Mouse (Mus musculus): ENCODE measurements around the gene Cntnap5a. TPM values are rescaled to one million over a fixed set of nuclear protein-coding genes. Genes with fewer than 3 reads are reported as not detected.

Cntnap5a gene
- polyA plus RNA-seq, 1 experiment from 2014 or later: not detected

- no peak for DNase-seq (ENCODE audit: extremely low spot score, low spot score)
- WGBS: 33% methylated on average over 1 of the region's 1 CpGs
- no peaks in the 10 kb centered on the region for H3K27me3 ChIP-seq (ENCODE audit: poor library complexity, severe bottlenecking)
- no peaks in the 10 kb centered on the region for H3K9me3 ChIP-seq
- peaks cover 16% of the 10 kb centered on the region for H3K4me1 ChIP-seq
- H3K27ac ChIP-seq: no peak overlapping the region
- no peak overlapping the region for H3K4me3 ChIP-seq
- H3K36me3 ChIP-seq (replicated peaks): no peaks in the 10 kb centered on the region
Measured at GRCm38 (mm10) chr1:115925953-115926665, 241.6 kb downstream of the Cntnap5a start.

- Histone ChIP-seq H3K4me3 (no peak overlapping the region), H3K36me3 (replicated peaks) (no peaks in the 10 kb centered on the region), H3K9me3 (no peaks in the 10 kb centered on the region), H3K4me1 (peaks cover 13% of the 10 kb centered on the region), H3K27me3 (ENCODE audit: poor library complexity, severe bottlenecking) (no peaks in the 10 kb centered on the region), H3K27ac (no peak overlapping the region)
- 9% methylated on average over 1 of the region's 1 CpGs for WGBS
- DNase-seq (ENCODE audit: extremely low spot score, low spot score): no peak
Measured at GRCm38 (mm10) chr1:115932045-115932444, 247.5 kb downstream of the Cntnap5a start.

- 95% methylated on average over 3 of the region's 3 CpGs for WGBS
- Histone ChIP-seq H3K27me3 (ENCODE audit: poor library complexity, severe bottlenecking) (no peaks in the 10 kb centered on the region), H3K4me1 (no peaks in the 10 kb centered on the region), H3K27ac (no peak overlapping the region), H3K9me3 (no peaks in the 10 kb centered on the region), H3K4me3 (no peak overlapping the region), H3K36me3 (replicated peaks) (no peaks in the 10 kb centered on the region)
- no peak for DNase-seq (ENCODE audit: extremely low spot score, low spot score)
Measured at GRCm38 (mm10) chr1:115945892-115946291, 261.3 kb downstream of the Cntnap5a start.

GRCm38 (mm10) chr1:115956528-115956927 lies 272.0 kb downstream of the Cntnap5a start:
- Histone ChIP-seq H3K36me3 (replicated peaks) (no peaks in the 10 kb centered on the region), H3K9me3 (no peaks in the 10 kb centered on the region), H3K27me3 (ENCODE audit: poor library complexity, severe bottlenecking) (no peaks in the 10 kb centered on the region), H3K27ac (no peak overlapping the region), H3K4me1 (no peaks in the 10 kb centered on the region), H3K4me3 (no peak overlapping the region)
- WGBS: 96% methylated on average over 2 of the region's 2 CpGs
- DNase-seq (ENCODE audit: extremely low spot score, low spot score): no peak

GRCm38 (mm10) chr1:115964993-115965575 lies 280.5 kb downstream of the Cntnap5a start:
- Histone ChIP-seq H3K27me3 (ENCODE audit: poor library complexity, severe bottlenecking) (no peaks in the 10 kb centered on the region), H3K4me1 (no peaks in the 10 kb centered on the region), H3K36me3 (replicated peaks) (no peaks in the 10 kb centered on the region), H3K9me3 (no peaks in the 10 kb centered on the region), H3K27ac (no peak overlapping the region), H3K4me3 (no peak overlapping the region)
- WGBS: 88% methylated on average over 4 of the region's 4 CpGs
- no peak for DNase-seq (ENCODE audit: extremely low spot score, low spot score)

- DNase-seq (ENCODE audit: extremely low spot score, low spot score): no peak
- no peaks in the 10 kb centered on the region for H3K9me3 ChIP-seq
- no peak overlapping the region for H3K27ac ChIP-seq
- H3K4me1 ChIP-seq: no peaks in the 10 kb centered on the region
- H3K36me3 ChIP-seq (replicated peaks): no peaks in the 10 kb centered on the region
- WGBS: 86% methylated on average over 1 of the region's 1 CpGs
- H3K27me3 ChIP-seq (ENCODE audit: poor library complexity, severe bottlenecking): no peaks in the 10 kb centered on the region
- no peak overlapping the region for H3K4me3 ChIP-seq
Measured at GRCm38 (mm10) chr1:115990204-115990603, 305.6 kb downstream of the Cntnap5a start.

GRCm38 (mm10) chr1:116015768-116016167 lies 331.2 kb downstream of the Cntnap5a start:
- Histone ChIP-seq H3K27ac (no peak overlapping the region), H3K36me3 (replicated peaks) (no peaks in the 10 kb centered on the region), H3K9me3 (no peaks in the 10 kb centered on the region), H3K4me3 (no peak overlapping the region), H3K4me1 (no peaks in the 10 kb centered on the region), H3K27me3 (ENCODE audit: poor library complexity, severe bottlenecking) (no peaks in the 10 kb centered on the region)
- DNase-seq (ENCODE audit: extremely low spot score, low spot score): no peak
- WGBS: 89% methylated on average over 2 of the region's 2 CpGs

GRCm38 (mm10) chr1:116029653-116030052 lies 345.1 kb downstream of the Cntnap5a start:
- H3K36me3 ChIP-seq (replicated peaks): no peaks in the 10 kb centered on the region
- no peaks in the 10 kb centered on the region for H3K4me1 ChIP-seq
- no peak for DNase-seq (ENCODE audit: extremely low spot score, low spot score)
- no peaks in the 10 kb centered on the region for H3K9me3 ChIP-seq
- no peak overlapping the region for H3K27ac ChIP-seq
- no peaks in the 10 kb centered on the region for H3K27me3 ChIP-seq (ENCODE audit: poor library complexity, severe bottlenecking)
- WGBS: 75% methylated on average over 1 of the region's 1 CpGs
- H3K4me3 ChIP-seq: no peak overlapping the region

GRCm38 (mm10) chr1:116035897-116036296 lies 351.3 kb downstream of the Cntnap5a start:
- Histone ChIP-seq H3K4me1 (peaks cover 6% of the 10 kb centered on the region; the same call in 1 of the 2 replicates), H3K27ac (no peak overlapping the region), H3K9me3 (no peaks in the 10 kb centered on the region), H3K4me3 (no peak overlapping the region), H3K36me3 (replicated peaks) (no peaks in the 10 kb centered on the region), H3K27me3 (ENCODE audit: poor library complexity, severe bottlenecking) (no peaks in the 10 kb centered on the region)
- WGBS: 67% methylated on average over 1 of the region's 1 CpGs
- DNase-seq (ENCODE audit: extremely low spot score, low spot score): no peak

GRCm38 (mm10) chr1:116036894-116037293 lies 352.3 kb downstream of the Cntnap5a start:
- WGBS: 88% methylated on average over 2 of the region's 2 CpGs

GRCm38 (mm10) chr1:116044083-116044482 lies 359.5 kb downstream of the Cntnap5a start:
- Histone ChIP-seq H3K4me1 (no peaks in the 10 kb centered on the region), H3K36me3 (replicated peaks) (no peaks in the 10 kb centered on the region), H3K27ac (no peak overlapping the region), H3K27me3 (ENCODE audit: poor library complexity, severe bottlenecking) (no peaks in the 10 kb centered on the region), H3K9me3 (no peaks in the 10 kb centered on the region), H3K4me3 (no peak overlapping the region)
- no peak for DNase-seq (ENCODE audit: extremely low spot score, low spot score)
- WGBS: 59% methylated on average over 1 of the region's 1 CpGs

More at GRCm38 (mm10) chr1:116036894-116037293, 352.3 kb downstream of the Cntnap5a start:
- H3K9me3 ChIP-seq: no peaks in the 10 kb centered on the region
- no peaks in the 10 kb centered on the region for H3K27me3 ChIP-seq (ENCODE audit: poor library complexity, severe bottlenecking)
- DNase-seq (ENCODE audit: extremely low spot score, low spot score): no peak
- no peak overlapping the region for H3K27ac ChIP-seq
- peaks cover 6% of the 10 kb centered on the region; the same call in 1 of the 2 replicates for H3K4me1 ChIP-seq
- H3K4me3 ChIP-seq: no peak overlapping the region
- no peaks in the 10 kb centered on the region for H3K36me3 ChIP-seq (replicated peaks)

GRCm38 (mm10) chr1:116107010-116107723 lies 422.6 kb downstream of the Cntnap5a start:
- no peak overlapping the region for H3K4me3 ChIP-seq
- H3K4me1 ChIP-seq: no peaks in the 10 kb centered on the region
- DNase-seq (ENCODE audit: extremely low spot score, low spot score): no peak
- no peak overlapping the region for H3K27ac ChIP-seq
- H3K9me3 ChIP-seq: no peaks in the 10 kb centered on the region
- no peaks in the 10 kb centered on the region for H3K36me3 ChIP-seq (replicated peaks)
- WGBS: 93% methylated on average over 3 of the region's 3 CpGs
- H3K27me3 ChIP-seq (ENCODE audit: poor library complexity, severe bottlenecking): no peaks in the 10 kb centered on the region

GRCm38 (mm10) chr1:116107724-116108058 lies 423.1 kb downstream of the Cntnap5a start:
- no peaks in the 10 kb centered on the region for H3K27me3 ChIP-seq (ENCODE audit: poor library complexity, severe bottlenecking)
- DNase-seq (ENCODE audit: extremely low spot score, low spot score): no peak
- H3K4me1 ChIP-seq: no peaks in the 10 kb centered on the region
- no peak overlapping the region for H3K27ac ChIP-seq
- H3K4me3 ChIP-seq: no peak overlapping the region
- no peaks in the 10 kb centered on the region for H3K36me3 ChIP-seq (replicated peaks)
- H3K9me3 ChIP-seq: no peaks in the 10 kb centered on the region
